Mouse (Mus musculus) liver, embryonic 11.5 days (tissue): ENCODE measurements around the gene Gm21992. TPM values are rescaled to one million over a fixed set of nuclear protein-coding genes. Genes with fewer than 3 reads are reported as not detected.

Experiments used
- ATAC-seq: fragments of 200-750 bp; cut with Nextera tagmentation; replicated peaks from 2 replicates; pipeline ENCODE4 v1.8.0; 2017; ENCODE audit warnings: moderate number of reproducible peaks, mild to moderate bottlenecking, moderate TSS enrichment, moderate library complexity; ENCODE audit not compliant: low FRiP score
- DNase-seq: peaks from one replicate; pipeline ENCODE4 v3.0.0-alpha.2; 2017; ENCODE audit warnings: low spot score
- H3K27ac ChIP-seq: fragments of 300-500 bp; sonication (generic); 2 replicates; pipeline ENCODE4 v1.5.1; 2014; ENCODE audit warnings: mild to moderate bottlenecking, low read depth, low read length, control low read depth
- H3K27me3 ChIP-seq: fragments of 300-500 bp; sonication (generic); replicated peaks from 2 replicates; pipeline ENCODE4 v1.6.1; 2014; ENCODE audit warnings: low read length, mixed read lengths; ENCODE audit not compliant: control insufficient read depth, insufficient read depth
- H3K36me3 ChIP-seq: fragments of 300-500 bp; sonication (generic); 2 replicates; pipeline ENCODE4 v1.6.1; 2014; ENCODE audit warnings: mild to moderate bottlenecking, low read length, moderate library complexity, mixed read lengths; ENCODE audit not compliant: control insufficient read depth, insufficient read depth
- H3K4me1 ChIP-seq: fragments of 300-500 bp; sonication (generic); replicated peaks from 2 replicates; pipeline ENCODE4 v1.6.1; 2014; ENCODE audit warnings: low read length, mixed read lengths; ENCODE audit not compliant: control insufficient read depth, insufficient read depth
- H3K4me2 ChIP-seq: fragments of 300-500 bp; sonication (generic); 2 replicates; pipeline ENCODE4 v1.6.1; 2014; ENCODE audit warnings: mild to moderate bottlenecking, control low read depth, moderate library complexity
- H3K4me3 ChIP-seq: fragments of 300-500 bp; sonication (generic); 2 replicates; pipeline ENCODE4 v1.5.1; 2014; ENCODE audit warnings: low read depth, low read length, control low read depth
- H3K9ac ChIP-seq: fragments of 300-500 bp; sonication (generic); 2 replicates; pipeline ENCODE4 v1.6.1; 2014; ENCODE audit warnings: low read depth, low read length, control low read depth
- H3K9me3 ChIP-seq: fragments of 300-500 bp; sonication (generic); 2 replicates; pipeline ENCODE4 v1.6.1; 2016; ENCODE audit warnings: low read length, inconsistent platforms, mixed read lengths; ENCODE audit not compliant: control insufficient read depth
- WGBS: fragments of 180-500 bp; shearing (Covaris S2); extraction: QIAGEN DNeasy Blood & Tissue Kit; methylation state at CpG from one replicate; pipeline ENCODE4 v1.1.7; 2014; 5-methylcytosine and 5-hydroxymethylcytosine counted together
- polyA plus RNA-seq: library from polyadenylated mRNA; unstranded; fragments of >200 nt; fragmentation: Nextera tagmentation; extraction: Ambion mirVana; gene quantifications from 2 replicates; pipeline ENCODE4 v1.2.1, GENCODE M21; 2014

Gene Gm21992
- polyA plus RNA-seq, 1 experiment from 2014 or later, result 30.1 TPM

- H3K4me1 ChIP-seq, result no peaks in the 10 kb centered on the region
- no peak overlapping the region for H3K4me2 ChIP-seq
- H3K4me3 ChIP-seq, result no peak overlapping the region
- H3K27ac ChIP-seq, result no peak overlapping the region
- H3K9me3 ChIP-seq, result no peaks in the 10 kb centered on the region
- H3K9ac ChIP-seq, result no peak overlapping the region
- peaks cover 27% of the 10 kb centered on the region for H3K27me3 ChIP-seq
- 64% methylated on average over 2 of the region's 2 CpGs for WGBS
- ATAC-seq (no peak), DNase-seq (no peak)
- no peaks in the 10 kb centered on the region for H3K36me3 ChIP-seq
Measured at GRCm38 (mm10) chr19:4845846-4846245, 34.4 kb upstream of the Gm21992 start.

- ATAC-seq (no peak), DNase-seq (no peak)
- no peaks in the 10 kb centered on the region for H3K9me3 ChIP-seq
- 61% methylated on average over 2 of the region's 2 CpGs for WGBS
- H3K27me3 ChIP-seq, result peaks cover 36% of the 10 kb centered on the region
- H3K36me3 ChIP-seq, result no peaks in the 10 kb centered on the region
- no peak overlapping the region for H3K9ac ChIP-seq
- no peak overlapping the region for H3K4me3 ChIP-seq
- no peak overlapping the region for H3K27ac ChIP-seq
- H3K4me2 ChIP-seq, result no peak overlapping the region
- peaks cover 14% of the 10 kb centered on the region for H3K4me1 ChIP-seq
Measured at GRCm38 (mm10) chr19:4842611-4843010, 31.2 kb upstream of the Gm21992 start.

DNA sequence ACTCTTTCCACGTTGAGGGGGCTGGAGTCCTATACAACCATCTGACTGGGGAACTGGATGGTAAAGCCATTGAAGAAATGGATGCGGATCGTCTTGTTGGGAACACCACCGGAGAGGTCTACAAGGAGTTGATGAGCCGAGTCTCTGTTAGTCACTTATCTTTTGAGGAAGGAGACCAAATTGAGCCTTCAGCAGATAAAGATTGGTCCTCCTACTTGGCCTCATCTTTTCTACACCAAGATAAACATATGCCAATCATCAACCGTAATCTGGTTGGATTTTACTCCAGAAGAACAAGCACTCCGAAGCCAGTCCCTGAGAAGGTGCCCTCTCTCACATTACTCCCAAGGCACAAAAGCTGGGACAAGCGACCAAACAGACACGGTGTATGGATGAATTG lies 29.4 kb upstream of the Gm21992 start:
- Histone ChIP-seq H3K4me3 (no peak overlapping the region), H3K4me2 (no peak overlapping the region), H3K4me1 (peaks cover 14% of the 10 kb centered on the region), H3K27ac (no peak overlapping the region), H3K9ac (no peak overlapping the region), H3K9me3 (no peaks in the 10 kb centered on the region), H3K36me3 (no peaks in the 10 kb centered on the region), H3K27me3 (peaks cover 34% of the 10 kb centered on the region)
- 71% methylated on average over 9 of the region's 9 CpGs for WGBS
- no peak for ATAC-seq
- DNase-seq, result no peak

DNA sequence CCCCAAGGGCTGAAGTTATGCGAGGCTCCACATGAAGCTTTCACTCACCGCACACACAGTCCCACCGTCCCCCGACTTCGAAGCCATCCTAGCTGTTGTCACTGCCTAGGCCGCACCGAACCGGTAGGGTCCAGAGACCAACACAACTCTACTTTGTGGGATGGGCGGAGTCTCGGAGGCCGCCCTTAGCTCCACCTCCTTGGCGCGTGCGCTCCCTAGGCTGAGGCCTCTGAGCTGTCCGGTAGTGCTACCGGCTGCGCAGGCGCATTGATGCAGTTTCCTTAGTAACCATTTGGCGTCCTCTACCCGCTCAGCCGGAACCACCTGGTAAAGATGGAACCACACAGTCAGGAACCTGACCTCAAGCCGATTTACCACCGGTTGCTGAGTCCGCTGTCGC lies 27.7 kb upstream of the Gm21992 start, which contains the start of the genes Ccs and Ccdc87:
Ccs (minus strand) TSS at position 184 of the 400 bp plus-strand sequence.
Ccdc87 (plus strand) TSS at position 218 of the 400 bp plus-strand sequence.
- H3K27ac ChIP-seq, result 0 out of 2 replicates have a peak within 1 kb of the TSS, but pooled peaks have one; percentile 53
- H3K9ac ChIP-seq, result peak within 1 kb of the TSS; percentile 86
- H3K36me3 ChIP-seq, result no peaks in the 10 kb centered on the region
- peak within 1 kb of the TSS; percentile 99 for H3K4me2 ChIP-seq
- WGBS, result under 1% methylated on average over 25 of the region's 25 CpGs
- H3K4me1 ChIP-seq, result peaks cover 14% of the 10 kb centered on the region
- peak within 1 kb of the TSS; percentile 72 for H3K4me3 ChIP-seq
- H3K9me3 ChIP-seq, result no peaks in the 10 kb centered on the region
- peak; percentile 98 for ATAC-seq
- DNase-seq, result peak; percentile 90
- peaks cover 34% of the 10 kb centered on the region for H3K27me3 ChIP-seq

DNA sequence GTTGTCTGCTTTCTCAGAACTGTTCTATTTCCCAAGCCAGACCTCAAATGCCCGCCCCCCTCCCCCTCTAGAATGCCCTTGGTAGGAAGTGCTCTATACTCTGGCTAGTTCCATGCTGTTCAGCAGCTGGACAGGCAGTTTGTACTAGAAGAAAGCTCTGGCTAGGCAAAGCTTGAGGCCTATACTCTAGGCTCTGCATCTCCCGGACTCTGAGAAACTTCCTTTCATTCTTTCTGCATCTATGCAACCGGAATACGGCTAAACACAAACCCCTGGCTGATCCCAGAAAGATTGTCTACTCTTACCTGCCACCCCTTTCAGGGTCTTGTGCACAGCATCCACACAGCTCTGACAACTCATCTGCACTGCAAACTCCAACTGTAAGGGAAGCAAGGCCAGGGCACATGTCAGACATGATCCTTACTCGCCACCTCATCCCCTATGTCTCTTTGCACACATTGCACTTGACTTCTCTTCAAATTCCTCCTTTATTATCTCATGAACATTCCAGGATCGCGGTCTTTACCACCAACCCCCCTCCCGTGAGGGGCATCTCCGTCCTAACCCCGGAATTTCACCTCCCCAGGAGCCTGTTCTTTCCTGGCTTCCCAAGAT lies 27.2 kb upstream of the Gm21992 start:
- 33% methylated on average over 10 of the region's 10 CpGs for WGBS
- peak overlapping the region; percentile 86 for H3K9ac ChIP-seq
- H3K4me3 ChIP-seq, result peak overlapping the region; percentile 72
- H3K4me1 ChIP-seq, result peaks cover 14% of the 10 kb centered on the region
- ATAC-seq (peak; percentile 34; the same call in 1 of the 2 replicates), DNase-seq (no peak)
- H3K4me2 ChIP-seq, result peak overlapping the region; percentile 99
- no peaks in the 10 kb centered on the region for H3K36me3 ChIP-seq
- peaks cover 34% of the 10 kb centered on the region for H3K27me3 ChIP-seq
- H3K27ac ChIP-seq, result 0 out of 2 replicates have a peak overlapping the region, but pooled peaks have one; percentile 53
- no peaks in the 10 kb centered on the region for H3K9me3 ChIP-seq

DNA sequence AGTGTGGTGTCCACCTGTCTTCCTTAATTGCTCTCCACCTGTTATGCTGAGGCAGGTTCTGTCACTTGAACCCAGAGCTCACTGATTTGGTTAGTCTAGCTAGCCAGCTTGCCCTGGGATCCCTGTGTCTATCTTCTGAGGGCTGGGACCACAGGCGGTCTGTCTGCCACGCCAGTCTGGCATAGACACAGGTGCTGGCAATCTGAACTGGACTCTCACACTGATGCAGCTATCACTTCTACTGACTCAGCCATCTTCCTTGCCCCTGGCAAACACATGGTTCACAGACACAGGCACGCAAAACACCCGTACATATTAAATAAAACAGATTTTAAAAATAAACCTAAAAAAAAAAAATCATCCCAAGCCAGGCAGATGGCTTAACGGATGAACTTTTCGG lies 25.6 kb upstream of the Gm21992 start:
- Histone ChIP-seq H3K27me3 (peaks cover 24% of the 10 kb centered on the region), H3K27ac (no peak overlapping the region), H3K9ac (no peak overlapping the region), H3K9me3 (no peaks in the 10 kb centered on the region), H3K4me3 (no peak overlapping the region), H3K36me3 (no peaks in the 10 kb centered on the region), H3K4me1 (peaks cover 14% of the 10 kb centered on the region), H3K4me2 (no peak overlapping the region)
- ATAC-seq (no peak), DNase-seq (no peak)
- WGBS, result 93% methylated on average over 6 of the region's 6 CpGs

GRCm38 (mm10) chr19:4836096-4836495 lies 24.7 kb upstream of the Gm21992 start:
- Histone ChIP-seq H3K27me3 (peaks cover 14% of the 10 kb centered on the region), H3K9ac (no peak overlapping the region), H3K9me3 (no peaks in the 10 kb centered on the region), H3K4me1 (peaks cover 14% of the 10 kb centered on the region), H3K4me3 (no peak overlapping the region), H3K36me3 (0 out of 2 replicates have a peak, but pooled peaks cover 2% of the 10 kb centered on the region), H3K4me2 (no peak overlapping the region), H3K27ac (no peak overlapping the region)
- WGBS, result 84% methylated on average over 2 of the region's 2 CpGs
- DNase-seq, result no peak
- ATAC-seq, result no peak

- peaks cover 10% of the 10 kb centered on the region for H3K4me1 ChIP-seq
- H3K4me3 ChIP-seq, result no peak overlapping the region
- DNase-seq (no peak), ATAC-seq (no peak)
- H3K27ac ChIP-seq, result no peak overlapping the region
- H3K9ac ChIP-seq, result no peak overlapping the region
- 83% methylated on average over 8 of the region's 8 CpGs for WGBS
- no peaks in the 10 kb centered on the region for H3K27me3 ChIP-seq
- no peak overlapping the region for H3K4me2 ChIP-seq
- no peaks in the 10 kb centered on the region for H3K9me3 ChIP-seq
- H3K36me3 ChIP-seq, result 0 out of 2 replicates have a peak, but pooled peaks cover 2% of the 10 kb centered on the region
Measured at GRCm38 (mm10) chr19:4833977-4834376, 22.6 kb upstream of the Gm21992 start.

DNA sequence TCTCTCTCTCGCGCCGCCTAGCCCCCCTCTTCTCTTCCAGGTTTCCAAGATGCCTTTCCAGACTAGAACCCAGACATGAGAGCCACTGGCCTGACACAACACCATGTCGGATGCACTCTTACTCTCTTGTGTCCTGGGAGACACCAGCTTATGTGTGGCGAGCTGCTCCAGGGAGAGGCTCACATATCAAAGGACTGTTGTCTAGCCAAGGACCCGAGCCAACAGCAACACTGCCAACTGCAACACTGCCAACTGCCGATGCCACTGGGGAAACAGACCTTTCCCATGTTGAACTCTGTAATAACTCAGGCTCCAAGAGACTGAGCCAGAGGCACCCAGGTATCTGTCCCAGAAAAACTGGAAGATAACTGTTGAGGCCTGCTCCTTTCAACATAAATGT lies 17.7 kb upstream of the Gm21992 start:
- DNase-seq, result no peak
- no peak overlapping the region for H3K4me3 ChIP-seq
- H3K9ac ChIP-seq, result no peak overlapping the region
- no peaks in the 10 kb centered on the region for H3K4me1 ChIP-seq
- no peaks in the 10 kb centered on the region for H3K9me3 ChIP-seq
- H3K27me3 ChIP-seq, result no peaks in the 10 kb centered on the region
- no peak for ATAC-seq
- 76% methylated on average over 7 of the region's 7 CpGs for WGBS
- no peak overlapping the region for H3K27ac ChIP-seq
- no peak overlapping the region for H3K4me2 ChIP-seq
- peaks cover 7% of the 10 kb centered on the region for H3K36me3 ChIP-seq
